10 mouse cellular contexts compared by ENCODE assay signal in the genomic region with DNA sequence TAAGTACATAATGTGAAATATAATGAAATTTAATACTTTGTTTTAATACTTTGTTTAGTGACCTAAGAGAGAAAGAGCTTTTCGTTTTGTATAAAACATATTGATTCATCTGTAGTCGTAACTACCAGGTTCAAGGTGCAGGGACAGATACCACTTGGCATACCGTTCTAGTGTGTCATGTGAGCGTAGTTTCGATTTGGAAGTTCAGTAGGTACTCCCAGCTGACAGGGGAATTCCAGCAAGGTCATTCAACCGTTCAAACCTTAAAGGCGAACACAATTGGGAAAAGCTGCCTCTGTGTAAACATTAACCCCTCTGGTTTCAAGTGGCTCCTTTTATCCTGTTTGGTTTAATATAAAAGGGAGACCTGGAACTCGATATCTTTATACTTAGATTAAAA. TPM values are rescaled to one million over a fixed set of nuclear protein-coding genes. Genes with fewer than 3 reads are reported as not detected.
DNase-seq lines count a peak whose midpoint lies in the region; ATAC-seq and TF ChIP-seq lines count a peak whose summit lies in the region.
"Had no signal": no experiment of that assay in that cellular context is flagged by ENCODE, and none has a peak within 500 bp of the region (broad histone marks: within the 10 kb centered on the region; RNA-seq: fewer than 3 reads in every experiment).

No protein-coding gene starts in this region.

- H3K36me3 ChIP-seq in heart, embryonic 16.5 days (ENCODE audit: control insufficient read depth, insufficient read depth): no peaks in the 10 kb centered on the region
- H3K36me3 ChIP-seq in kidney, postnatal 0 days (ENCODE audit: insufficient read depth, low read length): no peaks in the 10 kb centered on the region

- H3K9ac ChIP-seq in heart, embryonic 16.5 days (ENCODE audit: low read length): 0 out of 2 replicates have a peak overlapping the region, but pooled peaks have one; percentile 17
- no peak overlapping the region for H3K9ac ChIP-seq in kidney, postnatal 0 days (ENCODE audit: low read depth, low read length)
- H3K9ac ChIP-seq: midbrain, embryonic 12.5 days had no signal

- H3K4me3 ChIP-seq in heart, embryonic 16.5 days (ENCODE audit: low read length): peak overlapping the region; percentile 23; the same call in 1 of the 2 replicates
- H3K4me3 ChIP-seq in kidney, postnatal 0 days (replicated peaks; ENCODE audit: low read depth, low read length): no peak overlapping the region
- H3K4me3 ChIP-seq: midbrain, embryonic 12.5 days had no signal

- no peaks in the 10 kb centered on the region for H3K9me3 ChIP-seq in heart, embryonic 16.5 days (replicated peaks; ENCODE audit: control insufficient read depth, low read length)
- H3K9me3 ChIP-seq in kidney, postnatal 0 days (replicated peaks; ENCODE audit: low read length): no peaks in the 10 kb centered on the region
- H3K9me3 ChIP-seq: midbrain, embryonic 12.5 days had no signal

- TF ChIP-seq CTCF in kidney, postnatal 0 days (IDR thresholded peaks at IDR 0.05; ENCODE audit: low read depth): no peak

- peaks cover 3% of the 10 kb centered on the region; the same call in 1 of the 2 replicates for H3K4me1 ChIP-seq in heart, embryonic 16.5 days (ENCODE audit: control insufficient read depth, insufficient read depth, low read length)
- H3K4me1 ChIP-seq in kidney, postnatal 0 days (replicated peaks; ENCODE audit: insufficient read depth, low read length): no peaks in the 10 kb centered on the region
- H3K4me1 ChIP-seq: midbrain, embryonic 12.5 days had no signal

- H3K27ac ChIP-seq in heart, embryonic 16.5 days (ENCODE audit: low read length): no peak overlapping the region
- H3K27ac ChIP-seq in kidney, postnatal 0 days: no peak overlapping the region
- H3K27ac ChIP-seq: midbrain, embryonic 12.5 days had no signal

- WGBS in heart, embryonic 16.5 days: 43% methylated on average over 8 of the region's 8 CpGs
- WGBS in kidney, postnatal 0 days: 28% methylated on average over 8 of the region's 8 CpGs

- ATAC-seq in heart, embryonic 16.5 days (replicated peaks; ENCODE audit: extremely low read depth, insufficient read depth, low FRiP score): no peak
- peak; percentile 70; the same call in 1 of the 2 replicates for ATAC-seq in kidney, postnatal 0 days (replicated peaks; ENCODE audit: low FRiP score, low read depth)
- ATAC-seq: forebrain, embryonic 16.5 days had no signal

- no peaks in the 10 kb centered on the region for H3K27me3 ChIP-seq in heart, embryonic 16.5 days (ENCODE audit: control insufficient read depth, insufficient read depth, low read length)
- H3K27me3 ChIP-seq in kidney, postnatal 0 days (ENCODE audit: insufficient read depth, low read length): no peaks in the 10 kb centered on the region
- H3K27me3 ChIP-seq: midbrain, embryonic 12.5 days had no signal

- H3K4me2 ChIP-seq in heart, embryonic 16.5 days (ENCODE audit: low read depth, low read length): peak overlapping the region; percentile 45; the same call in 1 of the 2 replicates
- H3K4me2 ChIP-seq in kidney, postnatal 0 days (ENCODE audit: low read length): peak overlapping the region; percentile 33
- H3K4me2 ChIP-seq: midbrain, embryonic 12.5 days had no signal

- DNase-seq in lung, adult 18-20 months: peak; percentile 31 to 44
- DNase-seq in lung, postnatal 4 days: no peak
- peak; percentile 72 for DNase-seq in kidney, postnatal 0 days (ENCODE audit: low spot score)
- DNase-seq in skeletal muscle tissue, adult 2 months (ENCODE audit: low read depth, low spot score): peak; percentile 10
- no peak for DNase-seq in right cerebral cortex, adult 2 months (ENCODE audit: low spot score in 2 of 2)
- no peak for DNase-seq in ovary, postnatal 14 days (ENCODE audit: low spot score)
- no peak for DNase-seq in thymus, postnatal 36 days

RNA-seq across cellular contexts. Expression of a gene that starts 24.5 kb away (rescaled TPM):
- 0.62 and 0.76 TPM in 2 replicates for polyA plus RNA-seq in heart, embryonic 16.5 days (2015; fragmentation: Nextera tagmentation; extraction: Ambion mirVana)
- polyA plus RNA-seq in kidney, postnatal 0 days (2015; fragmentation: Nextera tagmentation; extraction: Ambion mirVana): 0.53 and 0.66 TPM in 2 replicates

RNA-seq across cellular contexts. Expression of a gene that starts 31.0 kb away (rescaled TPM):
- polyA plus RNA-seq in heart, embryonic 16.5 days (2015; fragmentation: Nextera tagmentation; extraction: Ambion mirVana): 3.0 and 3.6 TPM in 2 replicates
- polyA plus RNA-seq in kidney, postnatal 0 days (2015; fragmentation: Nextera tagmentation; extraction: Ambion mirVana): 16.5 and 17.8 TPM in 2 replicates

Comparison
In these comparisons a context has a peak if more than half of its experiments do, and no peak if none do; other contexts are left out.
1. DNase-seq: peak in lung, adult 18-20 months (2 of 2), kidney, postnatal 0 days (single experiment) and skeletal muscle tissue, adult 2 months (single experiment); none in lung, postnatal 4 days (0 of 2), right cerebral cortex, adult 2 months (0 of 2), ovary, postnatal 14 days (single experiment) and thymus, postnatal 36 days (0 of 2).